In genomic region chr11:82846079-82846436, GRCm38 (mm10) we compare ENCODE assay signal across 7 mouse cellular contexts. TPM values are rescaled to one million over a fixed set of nuclear protein-coding genes. Genes with fewer than 3 reads are reported as not detected.
DNase-seq lines count a peak whose midpoint lies in the region; ATAC-seq and TF ChIP-seq lines count a peak whose summit lies in the region.

No protein-coding gene starts in this region.

- DNase-seq in 416B (ENCODE audit: low read depth) = peak; percentile 74
- DNase-seq in G1E (ENCODE audit: low spot score) = peak; percentile 65
- no peak for DNase-seq in thymus, postnatal 14 days
- DNase-seq in right cerebral cortex, postnatal 25 days = no peak
- DNase-seq in urinary bladder, postnatal 4 days (ENCODE audit: low spot score in 2 of 2) = no peak

- peaks cover 83% of the 10 kb centered on the region for H3K4me1 ChIP-seq in G1E (ENCODE audit: insufficient read depth, low read depth, low read length)

- peak; percentile 60 for ATAC-seq in G1E (ENCODE audit: extremely low read depth, insufficient number of reproducible peaks, low FRiP score, poor library complexity, severe bottlenecking)
- ATAC-seq in granulocyte monocyte progenitor cell, adult 5-6 weeks (replicated peaks; ENCODE audit: poor library complexity, severe bottlenecking) = peak; percentile 31

- H3K4me3 ChIP-seq in G1E (ENCODE audit: low read depth, low read length) (peak overlapping the region; percentile 69), macrophage (ENCODE audit: inconsistent target) (peak overlapping the region; percentile 23; the same call in 1 of the 2 replicates)

- 19% methylated on average over 4 of the region's 4 CpGs for WGBS in macrophage (ENCODE audit: missing documents)

- no peaks in the 10 kb centered on the region for H3K9me3 ChIP-seq in G1E (replicated peaks)

- 0 out of 2 replicates have a peak overlapping the region, but pooled peaks have one; percentile 36 for H3K27ac ChIP-seq in macrophage

- H3K36me3 ChIP-seq in G1E (replicated peaks) = peaks cover 67% of the 10 kb centered on the region
- H3K36me3 ChIP-seq in macrophage (ENCODE audit: inconsistent target) = no peaks in the 10 kb centered on the region

- H3K27me3 ChIP-seq in G1E (ENCODE audit: insufficient read depth, low read length) = no peaks in the 10 kb centered on the region

- TF ChIP-seq CTCF in G1E (IDR thresholded peaks at IDR 0.05; ENCODE audit: low read depth, low read length) = no peak

- H3K79me2 ChIP-seq in macrophage (ENCODE audit: inconsistent target) = peaks cover 13% of the 10 kb centered on the region; the same call in 1 of the 2 replicates

RNA-seq across cellular contexts. Expression of gene Rffl, which starts 25.0 kb away (rescaled TPM):
- total RNA-seq in G1E (2014; fragmentation: Nextera tagmentation) (54.7 and 71.1 TPM in 2 replicates), G1E (2017) (25.6 and 27.9 TPM in 2 replicates)
- polyA plus RNA-seq in G1E (2012) (29.1 and 46.6 TPM in 2 replicates), macrophage (2018) (3.1 to 7.7 TPM (median 5.0 TPM) in 3 replicates)
- total RNA-seq in granulocyte monocyte progenitor cell, adult 5-6 weeks (2014; fragmentation: Nextera tagmentation) = 26.6 and 35.3 TPM in 2 replicates
- 18.6 and 21.8 TPM in 2 replicates for total RNA-seq in granulocyte monocyte progenitor cell, adult 5-6 weeks (2017)
- 100 to 1,000 TPM in 5 of 26 experiments, 10 to 100 TPM in 21; 15.0 to 117 (median 32.3) TPM for total RNA-seq in macrophage (2018; cell fraction: chromatin; rRNA removed)
- total RNA-seq in macrophage (2018; cell fraction: cytosol; rRNA removed) = 10 to 100 TPM in 9 of 26 experiments, 1 to 10 TPM in 17; 4.6 to 45.6 (median 8.9) TPM
- total RNA-seq in macrophage (2018; cell fraction: nucleus; rRNA removed) = 100 to 1,000 TPM in 1 of 26 experiments, 10 to 100 TPM in 22, 1 to 10 TPM in 3; 6.6 to 103 (median 36.2) TPM

RNA-seq across cellular contexts. Expression of gene Rad51d, which starts 44.4 kb away (rescaled TPM):
- total RNA-seq in G1E (2014; fragmentation: Nextera tagmentation) (21.3 and 24.6 TPM in 2 replicates), G1E (2017) (13.4 and 16.0 TPM in 2 replicates)
- polyA plus RNA-seq in G1E (2012) (10.3 and 13.6 TPM in 2 replicates), macrophage (2018) (6.3 to 8.1 TPM (median 7.7 TPM) in 3 replicates)
- total RNA-seq in granulocyte monocyte progenitor cell, adult 5-6 weeks (2014; fragmentation: Nextera tagmentation) = 11.5 and 24.9 TPM in 2 replicates
- 15.3 and 18.2 TPM in 2 replicates for total RNA-seq in granulocyte monocyte progenitor cell, adult 5-6 weeks (2017)
- 10 to 100 TPM in 14 of 26 experiments, 1 to 10 TPM in 12; 2.7 to 28.2 (median 12.2) TPM for total RNA-seq in macrophage (2018; cell fraction: chromatin; rRNA removed)
- total RNA-seq in macrophage (2018; cell fraction: cytosol; rRNA removed) = 10 to 100 TPM in 12 of 26 experiments, 1 to 10 TPM in 14; 3.4 to 12.7 (median 9.8) TPM
- 10 to 100 TPM in 13 of 26 experiments, 1 to 10 TPM in 13; 3.7 to 23.6 (median 10.2) TPM for total RNA-seq in macrophage (2018; cell fraction: nucleus; rRNA removed)

RNA-seq across cellular contexts. Expression of gene Fndc8, which starts 45.9 kb away (rescaled TPM):
- not detected in 2 replicates for total RNA-seq in G1E (2014; fragmentation: Nextera tagmentation)
- 0.05 TPM in 1 of 2 replicates, not detected in the other for total RNA-seq in G1E (2017)
- not detected in 2 replicates for polyA plus RNA-seq in G1E (2012)
- total RNA-seq in granulocyte monocyte progenitor cell, adult 5-6 weeks (2014; fragmentation: Nextera tagmentation) = not detected in 2 replicates
- not detected in 2 replicates for total RNA-seq in granulocyte monocyte progenitor cell, adult 5-6 weeks (2017)
- not detected for total RNA-seq in macrophage (2018; cell fraction: chromatin; rRNA removed)
- total RNA-seq in macrophage (2018; cell fraction: cytosol; rRNA removed) = not detected
- not detected for total RNA-seq in macrophage (2018; cell fraction: nucleus; rRNA removed)
- polyA plus RNA-seq in macrophage (2018) = not detected in 3 replicates

Comparison
In these comparisons a context has a peak if more than half of its experiments do, and no peak if none do; other contexts are left out.
1. DNase-seq: peak in 416B (single experiment) and G1E (single experiment); none in thymus, postnatal 14 days (single experiment), right cerebral cortex, postnatal 25 days (single experiment) and urinary bladder, postnatal 4 days (0 of 2).